In genomic region chr9:79943986-79944385, GRCm38 (mm10) we compare ENCODE assay signal across 16 mouse cellular contexts.
"Had no signal": no experiment of that assay in that cellular context is flagged by ENCODE, and none has a peak within 500 bp of the region (broad histone marks: within the 10 kb centered on the region; RNA-seq: fewer than 3 reads in every experiment).

No protein-coding gene starts in this region.

- H3K27me3 ChIP-seq: limb, embryonic 13.5 days; neural tube, embryonic 15.5 days had no signal

- H3K36me3 ChIP-seq: limb, embryonic 13.5 days; midbrain, embryonic 10.5 days; neural tube, embryonic 15.5 days had no signal

- H3K9me3 ChIP-seq: limb, embryonic 13.5 days; midbrain, embryonic 10.5 days; neural tube, embryonic 15.5 days had no signal

- H3K4me2 ChIP-seq: limb, embryonic 13.5 days; neural tube, embryonic 15.5 days had no signal

- H3K9ac ChIP-seq: limb, embryonic 13.5 days; liver, embryonic 14.5 days; neural tube, embryonic 15.5 days had no signal

- DNase-seq: kidney, postnatal 10 days; kidney, postnatal 4 days; left cerebral cortex, postnatal 4 days; lung, adult 18-20 months; lung, postnatal 4 days; midbrain, embryonic 14.5 days; right cerebral cortex, adult 18-20 months; right cerebral cortex, postnatal 25 days; thymus, adult 18-20 months; thymus, postnatal 14 days had no signal

- H3K4me1 ChIP-seq: limb, embryonic 13.5 days; neural tube, embryonic 15.5 days had no signal

- H3K4me3 ChIP-seq: layer of hippocampus, adult 2 months; limb, embryonic 13.5 days; midbrain, embryonic 10.5 days; myocyte; neural tube, embryonic 15.5 days had no signal

- H3K27ac ChIP-seq: layer of hippocampus, adult 2 months; limb, embryonic 13.5 days; liver, embryonic 14.5 days; midbrain, embryonic 10.5 days; neural tube, embryonic 15.5 days had no signal
